Mouse (Mus musculus) ES-CJ7 (cell line): ENCODE data around the gene Dnajc24.

Experiments used
- DNase-seq: peaks from one replicate; pipeline ENCODE4 v3.0.0; 2011; ENCODE audit warnings: low read depth, low spot score

Dnajc24 gene

GRCm38 (mm10) chr2:106002835-106003739 is at the start of gene Dnajc24:
Gene Dnajc24 (minus strand): TSS chr2:106003549.
- DNase-seq = peak; percentile 93

GRCm38 (mm10) chr2:106046686-106047085 is 43.3 kb upstream of the Dnajc24 start:
- no peak for DNase-seq

GRCm38 (mm10) chr2:106042495-106042894 is 39.1 kb upstream of the Dnajc24 start:
- no peak for DNase-seq

GRCm38 (mm10) chr2:106041961-106042360 is 38.6 kb upstream of the Dnajc24 start:
- no peak for DNase-seq

GRCm38 (mm10) chr2:106038286-106038685 is 34.9 kb upstream of the Dnajc24 start:
- no peak for DNase-seq

GRCm38 (mm10) chr2:106024895-106025294 is 21.5 kb upstream of the Dnajc24 start:
- DNase-seq = no peak

GRCm38 (mm10) chr2:106008415-106008814 is 5.1 kb upstream of the Dnajc24 start:
- no peak for DNase-seq

- no peak for DNase-seq
Observed at GRCm38 (mm10) chr2:105987999-105988398, 15.3 kb downstream of the Dnajc24 start.

- no peak for DNase-seq
Observed at GRCm38 (mm10) chr2:105987131-105987530, 16.2 kb downstream of the Dnajc24 start.

- DNase-seq = no peak
Observed at GRCm38 (mm10) chr2:105985206-105985605, 18.1 kb downstream of the Dnajc24 start.

- no peak for DNase-seq
Observed at GRCm38 (mm10) chr2:105978065-105978464, 25.3 kb downstream of the Dnajc24 start.

GRCm38 (mm10) chr2:105973941-105974340 is 29.4 kb downstream of the Dnajc24 start:
- no peak for DNase-seq

GRCm38 (mm10) chr2:105963447-105963846 is 39.9 kb downstream of the Dnajc24 start:
- no peak for DNase-seq

GRCm38 (mm10) chr2:105953862-105954261 is 49.5 kb downstream of the Dnajc24 start:
- DNase-seq = no peak

- no peak for DNase-seq
Observed at GRCm38 (mm10) chr2:105951350-105951940, 51.9 kb downstream of the Dnajc24 start.

- DNase-seq = no peak
Observed at GRCm38 (mm10) chr2:105950131-105950530, 53.2 kb downstream of the Dnajc24 start.

- no peak for DNase-seq
Observed at GRCm38 (mm10) chr2:105917623-105918346, 85.6 kb downstream of the Dnajc24 start.
